Mouse (Mus musculus) embryonic facial prominence, embryonic 11.5 days (tissue): ENCODE measurements at regions not wholly inside any gene's neighbourhood (a gene's known extent, or its start where the extent isn't known, plus 50 kb on each side); places are given as distances from the start of the nearest gene placed in this dataset.
"Not testable (repeated sequence)": the region's sequence is repeated elsewhere in the genome, so short reads cannot be mapped to it uniquely, and the experiment has no call there.

Experiments
- ATAC-seq: fragments of 200-750 bp; cut with Nextera tagmentation; replicated peaks from 2 replicates; pipeline ENCODE4 v1.8.0; 2017; ENCODE audit warnings: low read depth; ENCODE audit not compliant: insufficient number of reproducible peaks, low FRiP score, low TSS enrichment
- DNase-seq: peaks from one replicate; pipeline ENCODE4 v3.0.0-alpha.2; 2015; ENCODE audit warnings: low spot score
- H3K27ac ChIP-seq: fragments of 300-500 bp; sonication (generic); replicated peaks from 2 replicates; pipeline ENCODE4 v1.5.1; 2014; ENCODE audit warnings: mild to moderate bottlenecking, low read depth, low read length, control low read depth
- H3K27me3 ChIP-seq: fragments of 300-500 bp; sonication (generic); 2 replicates; pipeline ENCODE4 v1.6.1; 2014; ENCODE audit warnings: mild to moderate bottlenecking, low read length, moderate library complexity, mixed read lengths; ENCODE audit not compliant: control insufficient read depth, insufficient read depth
- H3K36me3 ChIP-seq: fragments of 300-500 bp; sonication (generic); replicated peaks from 2 replicates; pipeline ENCODE4 v1.6.1; 2014; ENCODE audit warnings: low read depth, mild to moderate bottlenecking, low read length, moderate library complexity, mixed read lengths; ENCODE audit not compliant: control insufficient read depth, insufficient read depth
- H3K4me1 ChIP-seq: fragments of 300-500 bp; sonication (generic); 2 replicates; pipeline ENCODE4 v1.6.1; 2014; ENCODE audit warnings: low read length, mixed read lengths; ENCODE audit not compliant: control insufficient read depth, insufficient read depth
- H3K4me2 ChIP-seq: fragments of 300-500 bp; sonication (generic); 2 replicates; pipeline ENCODE4 v1.6.1; 2014; ENCODE audit warnings: low read depth, mild to moderate bottlenecking, control low read depth, low read length, moderate library complexity
- H3K4me3 ChIP-seq: fragments of 300-500 bp; sonication (generic); 2 replicates; pipeline ENCODE4 v1.5.1; 2014; ENCODE audit warnings: low read depth, low read length, control low read depth
- H3K9ac ChIP-seq: fragments of 300-500 bp; sonication (generic); replicated peaks from 2 replicates; pipeline ENCODE4 v1.6.1; 2014; ENCODE audit warnings: mild to moderate bottlenecking, control low read depth, low read length
- H3K9me3 ChIP-seq: fragments of 300-500 bp; sonication (generic); replicated peaks from 2 replicates; pipeline ENCODE4 v1.6.1; 2016; ENCODE audit warnings: mild to moderate bottlenecking, low read length, inconsistent platforms, mixed read lengths; ENCODE audit not compliant: control insufficient read depth
- WGBS: fragments of 180-500 bp; shearing (Covaris S2); extraction: QIAGEN DNeasy Blood & Tissue Kit; methylation state at CpG from one replicate; pipeline ENCODE4 v1.1.7; 2014; 5-methylcytosine and 5-hydroxymethylcytosine counted together

- H3K27me3 ChIP-seq, H3K27ac ChIP-seq, H3K36me3 ChIP-seq, H3K4me3 ChIP-seq, H3K4me1 ChIP-seq, DNase-seq, H3K4me2 ChIP-seq, H3K9me3 ChIP-seq, H3K9ac ChIP-seq, ATAC-seq: not testable (repeated sequence)
- WGBS = 86% methylated on average over 15 of the region's 15 CpGs
Measured at GRCm38 (mm10) chr13:13888847-13889246, 65.4 kb upstream of the B3galnt2 start.

GRCm38 (mm10) chr13:13889297-13890120 lies 64.8 kb upstream of the B3galnt2 start:
- peak; percentile 91 for ATAC-seq
- H3K4me1 ChIP-seq = no peaks in the 10 kb centered on the region
- no peaks in the 10 kb centered on the region for H3K36me3 ChIP-seq
- 25% methylated on average over 17 of the region's 17 CpGs for WGBS
- H3K27ac ChIP-seq = no peak overlapping the region
- no peaks in the 10 kb centered on the region for H3K9me3 ChIP-seq
- H3K4me3 ChIP-seq = peak overlapping the region; percentile 36
- H3K27me3 ChIP-seq = no peaks in the 10 kb centered on the region
- H3K9ac ChIP-seq = peak overlapping the region; percentile 26; the same call in 1 of the 2 replicates
- peak; percentile 100 for DNase-seq
- H3K4me2 ChIP-seq = peak overlapping the region; percentile 30

- not testable (repeated sequence) for H3K27ac ChIP-seq, DNase-seq, H3K27me3 ChIP-seq, ATAC-seq, H3K36me3 ChIP-seq, H3K4me3 ChIP-seq, H3K9me3 ChIP-seq, H3K9ac ChIP-seq, H3K4me2 ChIP-seq, H3K4me1 ChIP-seq
- 96% methylated on average over 16 of the region's 16 CpGs for WGBS
Measured at GRCm38 (mm10) chr13:13902186-13902585, 52.1 kb upstream of the B3galnt2 start.
